Mouse (Mus musculus): ENCODE measurements around the gene Cenpx. TPM values are rescaled to one million over a fixed set of nuclear protein-coding genes. Genes with fewer than 3 reads are reported as not detected.

Cenpx gene
- polyA plus RNA-seq, 1 experiment from 2014 or later = 118 TPM

GRCm38 (mm10) chr11:120722067-120722630 lies 8.6 kb upstream of the Cenpx start:
- H3K9me3 ChIP-seq (replicated peaks; ENCODE audit: control insufficient read depth, low read length) = no peaks in the 10 kb centered on the region
- H3K4me2 ChIP-seq (ENCODE audit: low read depth, low read length) = peak overlapping the region; percentile 84
- H3K36me3 ChIP-seq (replicated peaks; ENCODE audit: control insufficient read depth, insufficient read depth, low read depth, low read length) = no peaks in the 10 kb centered on the region; the same call in none of the 2 replicates
- peaks cover 3% of the 10 kb centered on the region for H3K4me1 ChIP-seq (ENCODE audit: control insufficient read depth, insufficient read depth, low read length)
- H3K4me3 ChIP-seq (ENCODE audit: low read depth, low read length) = peak overlapping the region; percentile 59
- DNase-seq (ENCODE audit: low spot score) = no peak
- peaks cover 7% of the 10 kb centered on the region; the same call in 1 of the 2 replicates for H3K27me3 ChIP-seq (ENCODE audit: control insufficient read depth, insufficient read depth, low read length)
- H3K9ac ChIP-seq (replicated peaks; ENCODE audit: low read length) = peak overlapping the region; percentile 70
- 19% methylated on average over 21 of the region's 21 CpGs for WGBS
- no peak overlapping the region for H3K27ac ChIP-seq (replicated peaks; ENCODE audit: low read depth, low read length)
- ATAC-seq (replicated peaks; ENCODE audit: insufficient number of reproducible peaks, low FRiP score, low TSS enrichment, low read depth) = no peak

GRCm38 (mm10) chr11:120721124-120722066 lies 7.9 kb upstream of the Cenpx start, which contains the start of gene Rac3:
Gene Rac3, plus strand, starts transcription at chr11:120721470.
- H3K9me3 ChIP-seq (replicated peaks; ENCODE audit: control insufficient read depth, low read length) = no peaks in the 10 kb centered on the region
- WGBS = under 1% methylated on average over 82 of the region's 90 CpGs
- peak within 1 kb of the TSS; percentile 70 for H3K9ac ChIP-seq (replicated peaks; ENCODE audit: low read length)
- peaks cover 7% of the 10 kb centered on the region; the same call in 1 of the 2 replicates for H3K27me3 ChIP-seq (ENCODE audit: control insufficient read depth, insufficient read depth, low read length)
- H3K27ac ChIP-seq (replicated peaks; ENCODE audit: low read depth, low read length) = no peak within 1 kb of the TSS
- H3K4me3 ChIP-seq (ENCODE audit: low read depth, low read length) = peak within 1 kb of the TSS; percentile 59
- ATAC-seq (replicated peaks; ENCODE audit: insufficient number of reproducible peaks, low FRiP score, low TSS enrichment, low read depth) (peak; percentile 83), DNase-seq (ENCODE audit: low spot score) (peak; percentile 88)
- H3K36me3 ChIP-seq (replicated peaks; ENCODE audit: control insufficient read depth, insufficient read depth, low read depth, low read length) = no peaks in the 10 kb centered on the region; the same call in none of the 2 replicates
- H3K4me1 ChIP-seq (ENCODE audit: control insufficient read depth, insufficient read depth, low read length) = peaks cover 3% of the 10 kb centered on the region
- H3K4me2 ChIP-seq (ENCODE audit: low read depth, low read length) = peak within 1 kb of the TSS; percentile 84

GRCm38 (mm10) chr11:120720450-120720849 lies 6.9 kb upstream of the Cenpx start:
- 10% methylated on average over 17 of the region's 17 CpGs for WGBS
- no peak for ATAC-seq (replicated peaks; ENCODE audit: insufficient number of reproducible peaks, low FRiP score, low TSS enrichment, low read depth)
- Histone ChIP-seq H3K9ac (replicated peaks; ENCODE audit: low read length) (peak overlapping the region; percentile 70), H3K4me2 (ENCODE audit: low read depth, low read length) (peak overlapping the region; percentile 84), H3K9me3 (replicated peaks; ENCODE audit: control insufficient read depth, low read length) (no peaks in the 10 kb centered on the region), H3K4me3 (ENCODE audit: low read depth, low read length) (peak overlapping the region; percentile 59; the same call in 1 of the 2 replicates), H3K27me3 (ENCODE audit: control insufficient read depth, insufficient read depth, low read length) (peaks cover 7% of the 10 kb centered on the region; the same call in 1 of the 2 replicates), H3K4me1 (ENCODE audit: control insufficient read depth, insufficient read depth, low read length) (peaks cover 3% of the 10 kb centered on the region), H3K27ac (replicated peaks; ENCODE audit: low read depth, low read length) (no peak overlapping the region), H3K36me3 (replicated peaks; ENCODE audit: control insufficient read depth, insufficient read depth, low read depth, low read length) (no peaks in the 10 kb centered on the region; the same call in none of the 2 replicates)
- DNase-seq (ENCODE audit: low spot score) = peak; percentile 94

- DNase-seq (ENCODE audit: low spot score) (no peak), ATAC-seq (replicated peaks; ENCODE audit: insufficient number of reproducible peaks, low FRiP score, low TSS enrichment, low read depth) (no peak)
- Histone ChIP-seq H3K27ac (replicated peaks; ENCODE audit: low read depth, low read length) (no peak overlapping the region), H3K4me1 (ENCODE audit: control insufficient read depth, insufficient read depth, low read length) (peaks cover 3% of the 10 kb centered on the region), H3K36me3 (replicated peaks; ENCODE audit: control insufficient read depth, insufficient read depth, low read depth, low read length) (no peaks in the 10 kb centered on the region; the same call in none of the 2 replicates), H3K4me3 (ENCODE audit: low read depth, low read length) (no peak overlapping the region), H3K9ac (replicated peaks; ENCODE audit: low read length) (no peak overlapping the region), H3K27me3 (ENCODE audit: control insufficient read depth, insufficient read depth, low read length) (peaks cover 7% of the 10 kb centered on the region; the same call in 1 of the 2 replicates), H3K9me3 (replicated peaks; ENCODE audit: control insufficient read depth, low read length) (no peaks in the 10 kb centered on the region), H3K4me2 (ENCODE audit: low read depth, low read length) (no peak overlapping the region)
- 89% methylated on average over 13 of the region's 13 CpGs for WGBS
Observed at GRCm38 (mm10) chr11:120719841-120720376, 6.4 kb upstream of the Cenpx start.

GRCm38 (mm10) chr11:120719242-120719641 lies 5.7 kb upstream of the Cenpx start:
- 90% methylated on average over 9 of the region's 9 CpGs for WGBS
- Histone ChIP-seq H3K36me3 (replicated peaks; ENCODE audit: control insufficient read depth, insufficient read depth, low read depth, low read length) (no peaks in the 10 kb centered on the region; the same call in none of the 2 replicates), H3K9me3 (replicated peaks; ENCODE audit: control insufficient read depth, low read length) (no peaks in the 10 kb centered on the region), H3K4me1 (ENCODE audit: control insufficient read depth, insufficient read depth, low read length) (peaks cover 8% of the 10 kb centered on the region), H3K27ac (replicated peaks; ENCODE audit: low read depth, low read length) (no peak overlapping the region), H3K27me3 (ENCODE audit: control insufficient read depth, insufficient read depth, low read length) (peaks cover 7% of the 10 kb centered on the region; the same call in 1 of the 2 replicates), H3K4me2 (ENCODE audit: low read depth, low read length) (no peak overlapping the region), H3K9ac (replicated peaks; ENCODE audit: low read length) (no peak overlapping the region), H3K4me3 (ENCODE audit: low read depth, low read length) (no peak overlapping the region)
- ATAC-seq (replicated peaks; ENCODE audit: insufficient number of reproducible peaks, low FRiP score, low TSS enrichment, low read depth) (no peak), DNase-seq (ENCODE audit: low spot score) (no peak)

- no peak for ATAC-seq (replicated peaks; ENCODE audit: insufficient number of reproducible peaks, low FRiP score, low TSS enrichment, low read depth)
- H3K36me3 ChIP-seq (replicated peaks; ENCODE audit: control insufficient read depth, insufficient read depth, low read depth, low read length) = no peaks in the 10 kb centered on the region; the same call in none of the 2 replicates
- H3K4me3 ChIP-seq (ENCODE audit: low read depth, low read length) = no peak overlapping the region
- WGBS = 93% methylated on average over 9 of the region's 9 CpGs
- no peak for DNase-seq (ENCODE audit: low spot score)
- H3K27ac ChIP-seq (replicated peaks; ENCODE audit: low read depth, low read length) = no peak overlapping the region
- no peaks in the 10 kb centered on the region for H3K27me3 ChIP-seq (ENCODE audit: control insufficient read depth, insufficient read depth, low read length)
- peaks cover 5% of the 10 kb centered on the region; the same call in 1 of the 2 replicates for H3K4me1 ChIP-seq (ENCODE audit: control insufficient read depth, insufficient read depth, low read length)
- H3K4me2 ChIP-seq (ENCODE audit: low read depth, low read length) = peak overlapping the region; percentile 10; the same call in 1 of the 2 replicates
- no peaks in the 10 kb centered on the region for H3K9me3 ChIP-seq (replicated peaks; ENCODE audit: control insufficient read depth, low read length)
- no peak overlapping the region; the same call in 1 of the 2 replicates for H3K9ac ChIP-seq (replicated peaks; ENCODE audit: low read length)
Observed at GRCm38 (mm10) chr11:120715131-120715530, 1.6 kb upstream of the Cenpx start.

- H3K27me3 ChIP-seq (ENCODE audit: control insufficient read depth, insufficient read depth, low read length) = no peaks in the 10 kb centered on the region
- H3K9ac ChIP-seq (replicated peaks; ENCODE audit: low read length) = peak overlapping the region; percentile 68
- WGBS = 50% methylated on average over 10 of the region's 10 CpGs
- no peaks in the 10 kb centered on the region; the same call in none of the 2 replicates for H3K36me3 ChIP-seq (replicated peaks; ENCODE audit: control insufficient read depth, insufficient read depth, low read depth, low read length)
- peak overlapping the region; percentile 53 for H3K4me3 ChIP-seq (ENCODE audit: low read depth, low read length)
- no peak overlapping the region for H3K27ac ChIP-seq (replicated peaks; ENCODE audit: low read depth, low read length)
- no peaks in the 10 kb centered on the region for H3K9me3 ChIP-seq (replicated peaks; ENCODE audit: control insufficient read depth, low read length)
- peak overlapping the region; percentile 91 for H3K4me2 ChIP-seq (ENCODE audit: low read depth, low read length)
- H3K4me1 ChIP-seq (ENCODE audit: control insufficient read depth, insufficient read depth, low read length) = peaks cover 5% of the 10 kb centered on the region; the same call in 1 of the 2 replicates
- DNase-seq (ENCODE audit: low spot score) (no peak), ATAC-seq (replicated peaks; ENCODE audit: insufficient number of reproducible peaks, low FRiP score, low TSS enrichment, low read depth) (no peak)
Observed at GRCm38 (mm10) chr11:120714546-120714945, 1.0 kb upstream of the Cenpx start.

Data from embryonic facial prominence, embryonic 11.5 days (tissue).